Mouse (Mus musculus) lung, postnatal 0 days (tissue): ENCODE results near the gene Gad2. TPM values are rescaled to one million over a fixed set of nuclear protein-coding genes. Genes with fewer than 3 reads are reported as not detected.

Experiments used
- ATAC-seq: fragments of 200-750 bp; cut with Nextera tagmentation; 2 replicates; pipeline ENCODE4 v1.8.0; 2017; ENCODE audit warnings: moderate library complexity
- DNase-seq: peaks from one replicate; pipeline ENCODE4 v3.0.0-alpha.2; 2016; ENCODE audit warnings: low spot score
- H3K27ac ChIP-seq: fragments of 300-500 bp; sonication (generic); 2 replicates; pipeline ENCODE4 v1.5.1; 2014; ENCODE audit warnings: antibody characterized with exemption, mild to moderate bottlenecking, low read length, mixed read lengths
- H3K27me3 ChIP-seq: fragments of 300-500 bp; sonication (generic); replicated peaks from 2 replicates; pipeline ENCODE4 v1.6.1; 2014; ENCODE audit warnings: low read length, mixed read lengths; ENCODE audit not compliant: insufficient read depth
- H3K36me3 ChIP-seq: fragments of 300-500 bp; sonication (generic); 2 replicates; pipeline ENCODE4 v1.6.1; 2014; ENCODE audit warnings: low read length, mixed read lengths; ENCODE audit not compliant: insufficient read depth
- H3K4me1 ChIP-seq: fragments of 300-500 bp; sonication (generic); 2 replicates; pipeline ENCODE4 v1.6.1; 2014; ENCODE audit warnings: antibody characterized with exemption, low read depth, low read length, mixed read lengths; ENCODE audit not compliant: insufficient read depth
- H3K4me2 ChIP-seq: fragments of 300-500 bp; sonication (generic); replicated peaks from 2 replicates; pipeline ENCODE4 v1.6.1; 2014; ENCODE audit warnings: low read depth, mild to moderate bottlenecking, low read length, moderate library complexity, mixed read lengths
- H3K4me3 ChIP-seq: fragments of 300-500 bp; sonication (generic); 2 replicates; pipeline ENCODE4 v1.5.1; 2014; ENCODE audit warnings: low read depth, low read length
- H3K9ac ChIP-seq: fragments of 300-500 bp; sonication (generic); replicated peaks from 2 replicates; pipeline ENCODE4 v1.6.1; 2014; ENCODE audit warnings: low read depth, mild to moderate bottlenecking
- H3K9me3 ChIP-seq: fragments of 300-500 bp; sonication (generic); 2 replicates; pipeline ENCODE4 v1.6.1; 2016; ENCODE audit warnings: low read length, mixed read lengths
- CTCF ChIP-seq: IDR thresholded peaks from 2 replicates; pipeline ENCODE4 v1.5.1; 2016; ENCODE audit warnings: antibody characterized with exemption, mild to moderate bottlenecking
- EP300 ChIP-seq: IDR thresholded peaks from 2 replicates; pipeline ENCODE4 v1.6.1; 2016; ENCODE audit warnings: antibody characterized with exemption, mild to moderate bottlenecking, control low read depth
- WGBS: fragments of 180-500 bp; shearing (Covaris S2); extraction: QIAGEN DNeasy Blood & Tissue Kit; methylation state at CpG from one replicate; pipeline ENCODE4 v1.1.7; 2014; 5-methylcytosine and 5-hydroxymethylcytosine counted together
- polyA plus RNA-seq: library from polyadenylated mRNA; unstranded; fragments of >200 nt; fragmentation: Nextera tagmentation; extraction: Ambion mirVana; gene quantifications from 2 replicates; pipeline ENCODE4 v1.2.1, GENCODE M21; 2015

Gad2 gene
- polyA plus RNA-seq, 1 experiment from 2014 or later = not detected

- H3K27me3 ChIP-seq = peaks cover 28% of the 10 kb centered on the region
- ATAC-seq = no peak
- no peak for TF ChIP-seq CTCF
- TF ChIP-seq EP300 = no peak
- no peaks in the 10 kb centered on the region for H3K9me3 ChIP-seq
- no peak overlapping the region for H3K27ac ChIP-seq
- no peak overlapping the region for H3K4me3 ChIP-seq
- H3K9ac ChIP-seq = no peak overlapping the region
- H3K36me3 ChIP-seq = no peaks in the 10 kb centered on the region
- H3K4me2 ChIP-seq = no peak overlapping the region
- 4% methylated on average over 9 of the region's 9 CpGs for WGBS
- no peaks in the 10 kb centered on the region for H3K4me1 ChIP-seq
- no peak for DNase-seq
These were observed 4.1 kb upstream of the Gad2 start for GRCm38 (mm10) chr2:22617951-22618350.

GRCm38 (mm10) chr2:22619416-22619815 lies 2.6 kb upstream of the Gad2 start:
- WGBS = 4% methylated on average over 12 of the region's 12 CpGs
- H3K9me3 ChIP-seq = no peaks in the 10 kb centered on the region
- H3K36me3 ChIP-seq = no peaks in the 10 kb centered on the region
- H3K27me3 ChIP-seq = peaks cover 42% of the 10 kb centered on the region
- H3K4me3 ChIP-seq = no peak overlapping the region
- no peaks in the 10 kb centered on the region for H3K4me1 ChIP-seq
- no peak overlapping the region for H3K27ac ChIP-seq
- ATAC-seq = no peak
- TF ChIP-seq EP300 (no peak), CTCF (no peak)
- H3K9ac ChIP-seq = no peak overlapping the region
- no peak for DNase-seq
- H3K4me2 ChIP-seq = no peak overlapping the region

GRCm38 (mm10) chr2:22620030-22620429 lies 2.0 kb upstream of the Gad2 start:
- ATAC-seq = no peak
- WGBS = 3% methylated on average over 6 of the region's 6 CpGs
- no peaks in the 10 kb centered on the region for H3K9me3 ChIP-seq

GRCm38 (mm10) chr2:22620534-22620933 lies 1.5 kb upstream of the Gad2 start:
- Histone ChIP-seq H3K9me3 (no peaks in the 10 kb centered on the region), H3K9ac (no peak overlapping the region), H3K4me2 (no peak overlapping the region), H3K4me3 (no peak overlapping the region), H3K27ac (no peak overlapping the region), H3K36me3 (no peaks in the 10 kb centered on the region), H3K4me1 (no peaks in the 10 kb centered on the region), H3K27me3 (peaks cover 51% of the 10 kb centered on the region)
- no peak for TF ChIP-seq EP300
- TF ChIP-seq CTCF = no peak
- no peak for DNase-seq
- WGBS = 5% methylated on average over 7 of the region's 7 CpGs
- no peak for ATAC-seq

More at GRCm38 (mm10) chr2:22620030-22620429, 2.0 kb upstream of the Gad2 start:
- TF ChIP-seq EP300 (no peak), CTCF (no peak)
- H3K27me3 ChIP-seq = peaks cover 46% of the 10 kb centered on the region
- H3K27ac ChIP-seq = no peak overlapping the region
- H3K36me3 ChIP-seq = no peaks in the 10 kb centered on the region
- no peak for DNase-seq
- no peak overlapping the region for H3K4me3 ChIP-seq
- H3K9ac ChIP-seq = no peak overlapping the region
- no peak overlapping the region for H3K4me2 ChIP-seq
- no peaks in the 10 kb centered on the region for H3K4me1 ChIP-seq

- no peak overlapping the region for H3K9ac ChIP-seq
- peaks cover 52% of the 10 kb centered on the region for H3K27me3 ChIP-seq
- DNase-seq (no peak), ATAC-seq (no peak)
- H3K27ac ChIP-seq = no peak overlapping the region
- no peaks in the 10 kb centered on the region for H3K4me1 ChIP-seq
- H3K4me3 ChIP-seq = no peak overlapping the region
- TF ChIP-seq EP300 = no peak
- TF ChIP-seq CTCF = no peak
- H3K36me3 ChIP-seq = no peaks in the 10 kb centered on the region
- H3K4me2 ChIP-seq = no peak overlapping the region
- H3K9me3 ChIP-seq = no peaks in the 10 kb centered on the region
- WGBS = 5% methylated on average over 20 of the region's 20 CpGs
These were observed 802 bp upstream of the Gad2 start for GRCm38 (mm10) chr2:22620978-22621827.

GRCm38 (mm10) chr2:22623111-22624070 lies 1.4 kb downstream of the Gad2 start:
- WGBS = 2% methylated on average over 57 of the region's 60 CpGs
- Histone ChIP-seq H3K4me2 (peak overlapping the region; percentile 35; the same call in 1 of the 2 replicates), H3K4me1 (no peaks in the 10 kb centered on the region), H3K9me3 (no peaks in the 10 kb centered on the region), H3K27ac (no peak overlapping the region), H3K4me3 (0 out of 2 replicates have a peak overlapping the region, but pooled peaks have one; percentile 5), H3K27me3 (peaks cover 47% of the 10 kb centered on the region), H3K9ac (no peak overlapping the region), H3K36me3 (no peaks in the 10 kb centered on the region)
- DNase-seq = no peak
- ATAC-seq = no peak
- no peak for TF ChIP-seq CTCF
- TF ChIP-seq EP300 = no peak
